Mouse (Mus musculus): ENCODE data around the gene Slc16a7.

The Slc16a7 gene

GRCm38 (mm10) chr10:125184146-125184545 lies 205.1 kb downstream of the Slc16a7 start:
- CTCF ChIA-PET: no interaction called here

GRCm38 (mm10) chr10:125182545-125182944 lies 206.7 kb downstream of the Slc16a7 start:
- CTCF ChIA-PET: no interaction called here

DNA sequence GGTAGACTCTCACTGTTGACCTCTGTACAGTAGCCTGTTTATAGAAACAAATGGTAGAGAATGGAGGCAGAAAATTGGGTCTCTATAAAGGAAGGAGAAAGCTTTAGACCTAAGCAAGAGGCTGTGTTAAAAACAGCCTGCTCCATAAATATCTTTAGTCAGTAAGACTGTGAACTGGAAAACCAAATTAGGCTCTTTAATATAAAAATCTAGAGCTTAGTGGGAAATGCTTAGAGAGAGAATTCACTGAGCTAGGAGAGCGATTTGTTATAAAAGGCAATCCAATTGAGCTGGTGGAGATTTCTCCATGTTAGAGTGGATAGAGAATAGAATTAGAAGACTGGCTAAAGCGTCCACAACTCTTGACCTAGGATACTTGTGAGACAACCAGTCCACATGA lies 211.5 kb downstream of the Slc16a7 start:
- CTCF ChIA-PET: no interaction called here

GRCm38 (mm10) chr10:125175013-125175650 lies 214.1 kb downstream of the Slc16a7 start:
- CTCF ChIA-PET: no interaction called here

DNA sequence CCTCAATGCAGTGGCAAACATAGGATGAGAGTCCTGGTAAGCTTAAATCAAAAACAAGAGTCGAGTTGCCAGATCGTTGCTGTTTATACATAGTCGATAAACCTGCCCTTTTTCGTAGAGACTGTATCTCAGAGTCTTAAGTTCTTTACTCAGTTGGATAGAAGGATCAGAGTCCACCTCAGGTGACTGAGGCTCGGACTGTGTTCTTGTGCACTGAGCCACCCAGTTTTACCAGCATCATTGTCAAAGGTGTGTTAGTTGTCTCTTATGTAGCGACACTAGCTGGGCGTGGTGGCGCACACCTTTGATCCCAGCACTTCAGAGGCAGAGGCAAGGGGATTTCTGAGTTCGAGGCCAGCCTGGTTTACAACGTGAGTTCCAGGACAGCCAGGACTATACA lies 217.6 kb downstream of the Slc16a7 start:
- CTCF ChIA-PET: no interaction called here

GRCm38 (mm10) chr10:125171154-125171553 lies 218.1 kb downstream of the Slc16a7 start:
- CTCF ChIA-PET: no interaction called here

Data from spleen, embryonic (tissue).